Mouse (Mus musculus): Measurements from ENCODE around the gene Epc2. TPM values are rescaled to one million over a fixed set of nuclear protein-coding genes. Genes with fewer than 3 reads are reported as not detected.

The Epc2 gene
- polyA plus RNA-seq (2012) = 2.8 and 3.0 TPM in 2 replicates

DNA sequence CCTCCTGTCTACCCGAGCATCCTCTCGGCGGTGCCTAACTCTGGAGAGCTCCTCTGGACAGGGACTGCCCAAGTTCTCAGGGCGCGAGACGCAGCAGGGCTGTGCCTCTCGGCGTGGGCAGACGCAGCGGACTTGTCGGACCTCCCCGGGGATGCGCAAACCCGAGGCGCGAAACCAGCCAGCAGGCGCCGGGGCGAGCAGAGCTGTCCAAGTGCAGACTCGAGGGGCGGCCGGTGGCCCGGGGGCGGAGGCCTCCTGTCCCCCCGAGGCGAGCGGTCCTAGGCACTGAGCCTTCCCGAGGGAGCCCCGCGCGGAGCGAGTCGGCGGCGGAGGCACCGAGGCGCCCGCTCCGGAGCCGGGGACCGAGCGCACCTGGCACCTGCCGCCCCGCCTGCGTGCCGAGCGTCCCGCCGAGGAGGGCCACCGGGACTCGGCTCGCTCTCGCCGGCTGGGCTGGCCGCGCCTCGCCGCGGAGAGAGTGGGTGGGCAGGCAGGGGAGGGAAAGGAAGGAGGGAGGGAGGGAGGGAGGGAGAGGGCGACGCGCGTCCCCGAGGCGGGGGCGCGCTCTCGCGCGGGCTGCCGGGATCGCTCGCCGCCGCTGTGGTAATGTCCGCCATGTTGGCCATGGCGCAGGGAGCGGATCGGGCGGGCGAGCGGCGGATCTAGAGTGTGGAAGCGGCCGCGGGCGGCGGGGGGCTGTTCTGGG, at the start of gene Epc2:
Epc2 (plus strand) TSS at position 556 of the 706 bp plus-strand sequence.
- TF ChIP-seq GATA1 (IDR thresholded peaks at IDR 0.05; ENCODE audit: low read length) = no peak

- no peak for TF ChIP-seq GATA1 (IDR thresholded peaks at IDR 0.05; ENCODE audit: low read length)
These were observed 45.3 kb upstream of the Epc2 start for GRCm38 (mm10) chr2:49405954-49406353.

DNA sequence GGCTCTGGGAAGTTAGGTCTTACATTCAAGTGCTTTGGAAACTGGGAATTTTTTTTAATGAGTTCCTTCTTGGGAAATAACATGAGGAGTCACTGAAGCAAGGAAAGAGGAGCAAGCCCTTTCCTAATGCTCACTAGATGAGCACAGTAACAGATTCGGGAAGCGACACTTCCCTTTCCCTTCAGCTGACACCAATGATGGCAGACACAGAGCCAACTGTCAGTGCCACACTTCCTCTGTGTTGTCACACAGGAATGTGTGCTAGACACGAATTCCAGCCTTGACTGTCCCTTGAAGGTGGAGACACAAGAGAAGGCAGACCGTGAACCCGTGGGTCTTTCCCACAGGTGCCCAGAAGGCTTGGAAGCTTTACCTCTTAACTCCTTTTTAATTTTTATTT, 39.6 kb upstream of the Epc2 start:
- no peak for TF ChIP-seq GATA1 (IDR thresholded peaks at IDR 0.05; ENCODE audit: low read length)

DNA sequence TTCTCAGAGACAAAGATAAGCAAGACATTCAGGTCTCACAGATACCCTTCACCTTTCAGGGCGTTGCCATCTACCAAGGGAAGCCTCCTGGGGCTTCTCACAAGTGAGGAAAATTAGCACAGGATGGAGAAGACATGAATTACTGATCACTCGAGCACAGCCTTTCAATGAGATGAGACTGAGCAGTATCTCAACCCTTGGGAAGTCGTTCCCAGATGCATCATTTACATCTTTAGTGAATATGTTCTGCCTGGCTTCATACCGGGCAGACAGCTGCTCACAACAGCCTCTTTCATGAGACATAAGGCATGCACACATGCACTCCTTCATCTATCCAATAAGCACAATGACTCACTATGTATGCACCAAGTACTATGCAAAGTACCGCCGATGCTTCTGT, 38.7 kb upstream of the Epc2 start:
- no peak for TF ChIP-seq GATA1 (IDR thresholded peaks at IDR 0.05; ENCODE audit: low read length)

- TF ChIP-seq GATA1 (IDR thresholded peaks at IDR 0.05; ENCODE audit: low read length) = no peak
These were observed 35.4 kb upstream of the Epc2 start for GRCm38 (mm10) chr2:49415868-49416267.

DNA sequence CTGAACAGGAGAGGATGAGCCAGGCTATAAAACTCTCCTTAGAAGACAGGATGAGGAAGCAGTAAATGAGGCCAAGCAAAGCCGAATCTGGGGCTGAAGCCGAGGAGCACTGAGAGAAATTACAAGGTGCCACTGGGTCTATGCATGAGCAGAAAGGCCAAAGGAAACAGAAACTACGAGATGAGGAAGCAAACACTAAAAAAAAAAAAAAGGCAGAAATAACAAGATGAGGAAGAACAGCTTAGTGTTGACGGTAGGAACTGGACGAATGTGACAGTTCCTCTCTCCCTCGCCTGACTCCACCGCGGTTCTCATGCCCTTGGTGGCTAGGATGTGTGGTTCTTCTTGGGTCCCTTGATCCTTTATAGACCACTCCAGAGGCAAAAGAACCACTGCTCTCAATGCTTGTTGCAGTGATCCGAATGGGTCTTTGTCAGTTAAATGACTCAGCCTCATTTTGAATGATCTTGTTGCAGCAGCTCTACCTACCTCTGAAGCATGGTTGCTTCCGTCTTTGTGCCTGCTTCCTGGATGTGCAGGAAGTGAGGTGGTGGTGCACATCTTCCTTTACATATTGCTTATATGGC, 34.2 kb upstream of the Epc2 start:
- TF ChIP-seq GATA1 (IDR thresholded peaks at IDR 0.05; ENCODE audit: low read length) = no peak

- TF ChIP-seq GATA1 (IDR thresholded peaks at IDR 0.05; ENCODE audit: low read length) = no peak
These were observed 30.9 kb upstream of the Epc2 start for GRCm38 (mm10) chr2:49420396-49420795.

DNA sequence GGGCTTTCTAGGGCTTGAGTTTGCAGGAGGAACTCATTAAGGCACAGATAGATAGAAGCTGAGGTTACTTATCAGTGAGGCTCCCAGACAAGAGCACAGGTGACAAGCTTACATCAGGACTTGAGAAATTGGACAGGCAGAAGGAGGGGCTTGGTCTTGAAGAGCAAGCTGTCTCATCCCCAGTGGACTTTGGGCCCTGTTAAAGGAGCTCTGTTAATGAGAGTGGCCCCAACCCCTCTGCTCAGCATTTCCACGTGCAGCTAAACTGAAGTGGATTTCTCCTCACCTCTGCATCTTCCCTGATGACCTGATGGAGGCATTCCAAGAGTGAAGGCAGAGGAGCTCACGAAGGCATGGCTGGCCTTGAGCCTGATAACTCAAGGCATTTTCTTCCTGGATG, 27.4 kb upstream of the Epc2 start:
- no peak for TF ChIP-seq GATA1 (IDR thresholded peaks at IDR 0.05; ENCODE audit: low read length)

DNA sequence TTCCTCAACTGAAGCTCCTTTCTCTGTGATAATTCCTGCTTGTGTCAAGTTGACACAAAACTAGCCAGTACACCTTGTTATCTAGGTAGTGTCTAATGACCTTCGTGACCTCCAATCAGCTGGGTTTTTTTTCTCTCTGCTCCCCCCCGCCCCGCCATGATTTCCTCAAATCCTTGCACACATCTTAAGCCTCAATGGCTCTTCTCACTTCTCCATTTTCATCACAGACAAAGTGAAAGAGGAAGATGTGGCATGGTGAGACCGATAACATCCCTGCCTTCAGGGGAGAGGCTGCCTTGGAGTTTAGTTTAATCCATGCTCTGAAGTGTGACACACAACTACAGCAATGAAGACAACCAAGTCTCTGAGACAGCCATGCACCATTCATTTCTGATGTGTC, 26.5 kb upstream of the Epc2 start:
- TF ChIP-seq GATA1 (IDR thresholded peaks at IDR 0.05; ENCODE audit: low read length) = no peak

DNA sequence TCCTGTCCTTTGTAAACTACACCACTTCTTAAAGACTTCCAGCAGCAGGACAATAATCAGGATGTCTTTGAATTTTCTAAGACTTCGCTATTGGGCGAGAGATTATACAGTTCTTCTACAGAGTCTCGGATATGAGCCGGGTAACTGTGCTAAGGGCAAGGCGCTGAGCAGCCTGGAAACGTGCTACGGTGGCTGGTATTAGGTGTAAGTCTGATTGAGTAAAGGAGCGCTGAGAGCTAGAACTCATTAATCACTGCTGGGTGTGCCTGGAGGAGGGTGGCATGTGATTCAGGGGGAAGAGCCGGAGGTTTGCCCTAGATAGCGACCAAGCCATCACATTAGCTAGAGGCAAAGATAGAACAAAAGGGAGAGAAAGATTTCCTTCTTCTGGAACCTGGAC, 25.1 kb upstream of the Epc2 start:
- TF ChIP-seq GATA1 (IDR thresholded peaks at IDR 0.05; ENCODE audit: low read length) = no peak

GRCm38 (mm10) chr2:49431015-49431414, 20.3 kb upstream of the Epc2 start:
- no peak for TF ChIP-seq GATA1 (IDR thresholded peaks at IDR 0.05; ENCODE audit: low read length)

- no peak for TF ChIP-seq GATA1 (IDR thresholded peaks at IDR 0.05; ENCODE audit: low read length)
These were observed 18.1 kb upstream of the Epc2 start for GRCm38 (mm10) chr2:49433211-49433610.

GRCm38 (mm10) chr2:49446238-49446637, 5.0 kb upstream of the Epc2 start:
- no peak for TF ChIP-seq GATA1 (IDR thresholded peaks at IDR 0.05; ENCODE audit: low read length)

DNA sequence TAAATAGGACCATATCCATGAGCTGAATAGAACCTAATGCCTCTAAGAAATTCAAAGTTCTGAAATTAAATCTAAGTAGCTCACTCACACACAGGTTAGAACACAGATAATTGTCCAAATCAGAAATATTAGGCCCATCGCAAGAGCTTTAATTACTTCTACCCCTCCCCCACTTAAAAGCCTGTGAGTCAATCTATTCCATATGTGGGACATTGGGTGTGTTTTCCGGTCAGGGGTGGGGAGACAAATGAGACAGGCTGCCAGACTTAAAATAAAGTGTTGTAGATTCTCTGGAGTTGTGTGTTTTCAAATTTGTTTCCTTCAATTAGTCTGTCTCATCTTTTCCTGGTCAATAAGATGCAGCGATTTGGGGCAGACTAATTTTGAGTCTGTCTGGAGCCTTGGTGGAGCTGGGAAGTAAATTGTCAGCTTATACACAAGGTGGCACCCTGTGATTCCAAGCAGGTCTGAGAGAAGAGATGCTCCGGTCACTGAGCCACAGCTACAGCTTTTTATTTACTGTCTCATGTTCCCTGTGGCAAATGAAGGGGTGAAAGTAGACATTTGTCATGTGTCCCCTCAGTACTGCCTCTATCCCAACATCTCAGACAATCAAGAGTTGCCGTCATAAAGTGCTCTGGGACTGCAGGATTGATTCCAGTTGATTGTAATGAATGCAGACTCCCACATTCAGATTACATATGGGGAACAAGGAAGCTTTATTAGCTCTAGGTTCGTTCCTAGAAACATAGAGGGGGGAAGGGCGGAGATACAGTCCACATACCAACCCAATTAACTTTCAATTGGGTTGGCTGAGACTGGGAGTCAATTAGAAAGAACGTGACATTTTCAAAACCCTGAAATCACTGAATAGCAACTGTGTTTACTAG, 3.5 kb upstream of the Epc2 start:
- TF ChIP-seq GATA1 (IDR thresholded peaks at IDR 0.05; ENCODE audit: low read length) = no peak

DNA sequence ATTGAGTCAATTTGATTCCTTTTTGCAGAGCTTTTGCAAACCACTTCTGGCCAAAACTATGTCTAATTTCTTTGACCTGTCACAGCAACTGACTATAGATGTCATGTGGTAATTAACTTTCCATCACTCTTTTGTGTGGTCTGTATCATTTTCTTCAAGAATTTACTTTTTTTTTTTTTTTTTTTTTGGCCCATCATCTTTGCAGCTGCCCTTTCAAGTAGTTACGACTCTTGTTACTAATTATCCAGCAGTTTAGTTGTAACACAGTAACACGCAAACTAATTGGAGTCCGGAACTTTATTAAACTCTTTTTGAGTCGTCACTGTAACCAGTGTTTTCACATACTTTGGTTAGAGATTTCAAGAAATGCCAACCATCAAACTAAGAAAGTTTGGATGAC, 819 bp upstream of the Epc2 start:
- no peak for TF ChIP-seq GATA1 (IDR thresholded peaks at IDR 0.05; ENCODE audit: low read length)

DNA sequence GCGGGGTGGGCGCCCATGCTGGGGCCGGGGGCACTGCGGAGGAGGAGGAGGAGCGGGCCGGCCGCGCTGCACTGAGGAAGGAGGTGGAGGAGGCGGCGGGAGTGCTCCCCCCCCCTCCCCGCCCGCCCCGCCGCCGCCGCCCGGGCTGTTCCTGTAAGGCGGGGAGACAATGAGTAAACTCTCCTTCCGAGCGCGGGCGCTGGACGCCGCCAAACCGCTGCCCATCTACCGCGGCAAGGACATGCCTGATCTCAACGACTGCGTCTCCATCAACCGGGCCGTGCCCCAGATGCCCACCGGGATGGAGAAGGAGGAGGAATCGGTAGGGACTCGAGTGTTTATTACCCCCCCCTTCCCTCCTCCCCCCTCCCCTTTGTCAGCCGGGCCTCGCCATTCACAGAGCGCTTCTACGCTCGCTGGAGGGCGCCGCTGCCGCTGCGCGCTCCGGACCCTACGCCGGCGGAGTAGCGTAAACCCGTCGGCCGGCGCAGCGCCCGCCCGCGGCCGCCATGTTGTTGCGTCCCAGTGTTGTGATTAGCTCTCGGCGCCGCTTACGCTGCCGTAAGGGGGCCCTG, 438 bp downstream of the Epc2 start:
- TF ChIP-seq GATA1 (IDR thresholded peaks at IDR 0.05; ENCODE audit: low read length) = no peak

Measured in G1E-ER4 (cell line).